Mouse (Mus musculus) G1E (cell line): ENCODE measurements at regions not wholly inside any gene's neighbourhood (a gene's known extent, or its start where the extent isn't known, plus 50 kb on each side); places are given as distances from the start of the nearest gene placed in this dataset.

Source experiments
- ATAC-seq: 2 replicates; pipeline ENCODE4 v1.8.0; 2016; ENCODE audit warnings: mild to moderate bottlenecking; ENCODE audit not compliant: insufficient number of reproducible peaks, poor library complexity, low FRiP score, severe bottlenecking; ENCODE audit errors: extremely low read depth
- DNase-seq: peaks from one replicate; pipeline ENCODE4 v3.0.0; 2012; ENCODE audit warnings: low spot score
- H3K27me3 ChIP-seq: 2 replicates; pipeline ENCODE4 v1.6.1; 2012; ENCODE audit warnings: mild to moderate bottlenecking, low read length, inconsistent platforms; ENCODE audit not compliant: insufficient read depth
- H3K36me3 ChIP-seq: replicated peaks from 2 replicates; pipeline ENCODE3; 2012; ENCODE audit warnings: mild to moderate bottlenecking, inconsistent platforms
- H3K4me1 ChIP-seq: 2 replicates; pipeline ENCODE4 v1.6.1; 2012; ENCODE audit warnings: low read depth, low read length, inconsistent platforms, mixed read lengths; ENCODE audit not compliant: insufficient read depth
- H3K4me3 ChIP-seq: 2 replicates; pipeline ENCODE4 v1.5.1; 2012; ENCODE audit warnings: low read depth, mild to moderate bottlenecking, inconsistent platforms, low read length, moderate library complexity, mixed read lengths
- H3K9me3 ChIP-seq: replicated peaks from 2 replicates; pipeline ENCODE4 v1.6.1; 2012; ENCODE audit warnings: inconsistent platforms
- CTCF ChIP-seq: IDR thresholded peaks from 2 replicates; pipeline ENCODE4 v1.5.1; 2012; ENCODE audit warnings: low read depth, low read length, inconsistent platforms, mixed read lengths
- GATA1 ChIP-seq: IDR thresholded peaks from 2 replicates; pipeline ENCODE4 v1.6.1; 2012; ENCODE audit warnings: borderline replicate concordance, low read length, inconsistent platforms, mixed read lengths
- GATA2 ChIP-seq: IDR thresholded peaks from 2 replicates; pipeline ENCODE4 v1.6.1; 2012; ENCODE audit warnings: low read depth, low read length, inconsistent platforms, borderline replicate concordance
- POLR2AphosphoS5 ChIP-seq: IDR thresholded peaks from 2 replicates; pipeline ENCODE4 v1.6.1; 2012; ENCODE audit warnings: low read depth, low read length, inconsistent platforms; ENCODE audit not compliant: insufficient replicate concordance
- TAL1 ChIP-seq: conservative IDR thresholded peaks from 2 replicates; pipeline ENCODE4 v1.6.1; 2012; ENCODE audit warnings: low read depth, low read length, inconsistent platforms, mixed read lengths

- peaks cover 36% of the 10 kb centered on the region for H3K9me3 ChIP-seq
- DNase-seq (no peak), ATAC-seq (no peak)
- no peak overlapping the region for H3K4me3 ChIP-seq
- no peaks in the 10 kb centered on the region for H3K4me1 ChIP-seq
- TF ChIP-seq POLR2AphosphoS5: no peak
- TF ChIP-seq CTCF: no peak
- no peak for TF ChIP-seq TAL1
- TF ChIP-seq GATA1: no peak
- TF ChIP-seq GATA2: no peak
- H3K36me3 ChIP-seq: no peaks in the 10 kb centered on the region
- H3K27me3 ChIP-seq: no peaks in the 10 kb centered on the region
These were observed 78.6 kb upstream of the Sox2 start for GRCm38 (mm10) chr3:34571630-34572029.

- TF ChIP-seq TAL1 (no peak), GATA2 (no peak), CTCF (no peak), GATA1 (no peak), POLR2AphosphoS5 (no peak)
- Histone ChIP-seq H3K4me1 (no peaks in the 10 kb centered on the region), H3K9me3 (peaks cover 29% of the 10 kb centered on the region), H3K27me3 (no peaks in the 10 kb centered on the region), H3K36me3 (no peaks in the 10 kb centered on the region), H3K4me3 (no peak overlapping the region)
- DNase-seq (no peak), ATAC-seq (no peak)
These were observed 80.2 kb upstream of the Sox2 start for GRCm38 (mm10) chr3:34569998-34570397.

GRCm38 (mm10) chr3:34568086-34568650, 82.0 kb upstream of the Sox2 start:
- no peaks in the 10 kb centered on the region for H3K36me3 ChIP-seq
- TF ChIP-seq CTCF: no peak
- no peak for TF ChIP-seq GATA2
- no peak for TF ChIP-seq POLR2AphosphoS5
- TF ChIP-seq GATA1: no peak
- TF ChIP-seq TAL1: no peak
- peaks cover 18% of the 10 kb centered on the region for H3K9me3 ChIP-seq
- H3K4me3 ChIP-seq: no peak overlapping the region
- H3K27me3 ChIP-seq: no peaks in the 10 kb centered on the region
- H3K4me1 ChIP-seq: no peaks in the 10 kb centered on the region
- no peak for DNase-seq
- ATAC-seq: no peak

GRCm38 (mm10) chr3:34565386-34565785, 84.8 kb upstream of the Sox2 start:
- ATAC-seq (no peak), DNase-seq (no peak)
- no peak for TF ChIP-seq GATA1
- Histone ChIP-seq H3K36me3 (no peaks in the 10 kb centered on the region), H3K9me3 (peaks cover 15% of the 10 kb centered on the region), H3K27me3 (no peaks in the 10 kb centered on the region), H3K4me3 (no peak overlapping the region), H3K4me1 (no peaks in the 10 kb centered on the region)

- ATAC-seq (no peak), DNase-seq (no peak)
- no peak overlapping the region for H3K4me3 ChIP-seq
- H3K9me3 ChIP-seq: peaks cover 12% of the 10 kb centered on the region
- H3K4me1 ChIP-seq: no peaks in the 10 kb centered on the region
- TF ChIP-seq GATA1 (no peak), POLR2AphosphoS5 (no peak), GATA2 (no peak), TAL1 (no peak), CTCF (no peak)
- H3K36me3 ChIP-seq: no peaks in the 10 kb centered on the region
- no peaks in the 10 kb centered on the region for H3K27me3 ChIP-seq
These were observed 87.3 kb upstream of the Sox2 start for GRCm38 (mm10) chr3:34562893-34563292.

GRCm38 (mm10) chr3:34561709-34562108, 88.5 kb upstream of the Sox2 start:
- H3K36me3 ChIP-seq: no peaks in the 10 kb centered on the region
- DNase-seq (no peak), ATAC-seq (no peak)
- peaks cover 10% of the 10 kb centered on the region for H3K9me3 ChIP-seq
- H3K4me3 ChIP-seq: no peak overlapping the region
- no peaks in the 10 kb centered on the region for H3K27me3 ChIP-seq
- TF ChIP-seq POLR2AphosphoS5 (no peak), TAL1 (no peak), GATA1 (no peak), GATA2 (no peak), CTCF (no peak)
- H3K4me1 ChIP-seq: no peaks in the 10 kb centered on the region

- ATAC-seq: no peak
- peaks cover 11% of the 10 kb centered on the region for H3K9me3 ChIP-seq
These were observed 90.1 kb upstream of the Sox2 start for GRCm38 (mm10) chr3:34559841-34560703.

More at GRCm38 (mm10) chr3:34559841-34560703, 90.1 kb upstream of the Sox2 start:
- DNase-seq: no peak
- H3K4me1 ChIP-seq: no peaks in the 10 kb centered on the region
- H3K4me3 ChIP-seq: no peak overlapping the region
- H3K36me3 ChIP-seq: no peaks in the 10 kb centered on the region
- TF ChIP-seq POLR2AphosphoS5 (no peak), TAL1 (no peak), GATA2 (no peak), CTCF (no peak)
- no peaks in the 10 kb centered on the region for H3K27me3 ChIP-seq
